Mouse (Mus musculus): Measurements from ENCODE around the gene Nans.

The Nans gene

GRCm38 (mm10) chr4:46485696-46486417 lies 3.2 kb upstream of the Nans start:
- peak; percentile 84 to 90 for DNase-seq

- DNase-seq = peak; percentile 83 to 87
Observed at GRCm38 (mm10) chr4:46487348-46487747, 1.7 kb upstream of the Nans start.

GRCm38 (mm10) chr4:46493071-46493470 lies 4.0 kb downstream of the Nans start:
- DNase-seq = no peak

- no peak for DNase-seq
Observed at GRCm38 (mm10) chr4:46495543-46495942, 6.5 kb downstream of the Nans start.

- DNase-seq = peak; percentile 68 to 81
Observed at GRCm38 (mm10) chr4:46497286-46497892, 8.3 kb downstream of the Nans start.

GRCm38 (mm10) chr4:46498511-46498910 lies 9.5 kb downstream of the Nans start:
- DNase-seq = peak; percentile 28 to 70

- peak in 1 of 2 experiments; percentile 66 for DNase-seq
Observed at GRCm38 (mm10) chr4:46498976-46499375, 9.9 kb downstream of the Nans start.

- DNase-seq = no peak
Observed at GRCm38 (mm10) chr4:46502606-46503502, 13.8 kb downstream of the Nans start.

- no peak for DNase-seq
Observed at GRCm38 (mm10) chr4:46503881-46504280, 14.8 kb downstream of the Nans start.

- no peak for DNase-seq
Observed at GRCm38 (mm10) chr4:46505361-46506057, 16.5 kb downstream of the Nans start.

GRCm38 (mm10) chr4:46506801-46507610 lies 18.0 kb downstream of the Nans start:
- DNase-seq = peak; percentile 98

- peak; percentile 83 to 89 for DNase-seq
Observed at GRCm38 (mm10) chr4:46507736-46508460, 18.9 kb downstream of the Nans start.

- no peak for DNase-seq
Observed at GRCm38 (mm10) chr4:46520491-46520890, 31.4 kb downstream of the Nans start.

- DNase-seq = no peak
Observed at GRCm38 (mm10) chr4:46521457-46521856, 32.4 kb downstream of the Nans start.

- peak in 1 of 2 experiments; percentile 52 for DNase-seq
Observed at GRCm38 (mm10) chr4:46523324-46523723, 34.3 kb downstream of the Nans start.

GRCm38 (mm10) chr4:46526226-46526625 lies 37.2 kb downstream of the Nans start:
- no peak for DNase-seq

- DNase-seq = no peak
Observed at GRCm38 (mm10) chr4:46526798-46527557, 37.9 kb downstream of the Nans start.

- peak in 1 of 2 experiments; percentile 59 for DNase-seq
Observed at GRCm38 (mm10) chr4:46527558-46527926, 38.5 kb downstream of the Nans start.

GRCm38 (mm10) chr4:46529722-46530121 lies 40.7 kb downstream of the Nans start:
- no peak for DNase-seq

- DNase-seq = no peak
Observed at GRCm38 (mm10) chr4:46532511-46532910, 43.5 kb downstream of the Nans start.

Data from kidney, postnatal 25 days (tissue).